In genomic region chr1:63369561-63369960, GRCm38 (mm10) we compare ENCODE assay signal across 16 mouse cellular contexts.
DNase-seq lines count a peak whose midpoint lies in the region; TF ChIP-seq lines count a peak whose summit lies in the region.
"Had no signal": no experiment of that assay in that cellular context is flagged by ENCODE, and none has a peak within 500 bp of the region (broad histone marks: within the 10 kb centered on the region; RNA-seq: fewer than 3 reads in every experiment).

No protein-coding gene starts in this region.

- intact Hi-C loops in gastrocnemius, adult 2 months (cut with DNase I): no loop called here
- intact Hi-C loops in heart, postnatal 10 days (cut with DNase I): no loop called here

- H3K4me3 ChIP-seq in gastrocnemius, adult 2 months: no peak overlapping the region
- H3K4me3 ChIP-seq: embryonic facial prominence, embryonic 13.5 days; forebrain, embryonic 12.5 days; hindbrain, embryonic 10.5 days; hindbrain, embryonic 15.5 days had no signal

- no peak overlapping the region for H3K27ac ChIP-seq in gastrocnemius, adult 2 months
- H3K27ac ChIP-seq: embryonic facial prominence, embryonic 13.5 days; forebrain, embryonic 12.5 days; hindbrain, embryonic 10.5 days had no signal

- DNase-seq in gastrocnemius, adult 2 months: peak; percentile 31
- no peak for DNase-seq in gastrocnemius, postnatal 25 days
- peak; percentile 10 to 29 for DNase-seq in heart, postnatal 10 days
- no peak for DNase-seq in heart, postnatal 4 days
- peak; percentile 20 for DNase-seq in brain, adult 2 months (ENCODE audit: low read depth, low spot score)
- DNase-seq in telencephalon, adult 2 months (ENCODE audit: low read depth, low spot score): peak; percentile 11
- DNase-seq: adrenal gland, postnatal 14 days; cerebellum, adult 18-20 months; cerebellum, adult 9-11 months; cerebellum, postnatal 36 days; gastrocnemius, postnatal 10 days; heart, postnatal 14 days had no signal

- TF ChIP-seq CTCF in gastrocnemius, adult 2 months (IDR thresholded peaks at IDR 0.05): no peak

Comparison
In these comparisons a context has a peak if more than half of its experiments do, and no peak if none do; other contexts are left out.
1. DNase-seq: peak in gastrocnemius, adult 2 months (single experiment), heart, postnatal 10 days (2 of 2), brain, adult 2 months (single experiment) and telencephalon, adult 2 months (single experiment); none in gastrocnemius, postnatal 25 days (single experiment) and heart, postnatal 4 days (single experiment).